Mouse (Mus musculus): ENCODE measurements at regions not wholly inside any gene's neighbourhood (a gene's known extent, or its start where the extent isn't known, plus 50 kb on each side); places are given as distances from the start of the nearest gene placed in this dataset.
A peak's percentile ranks its signal among the peaks of the same experiment; 100 is the strongest.

DNA sequence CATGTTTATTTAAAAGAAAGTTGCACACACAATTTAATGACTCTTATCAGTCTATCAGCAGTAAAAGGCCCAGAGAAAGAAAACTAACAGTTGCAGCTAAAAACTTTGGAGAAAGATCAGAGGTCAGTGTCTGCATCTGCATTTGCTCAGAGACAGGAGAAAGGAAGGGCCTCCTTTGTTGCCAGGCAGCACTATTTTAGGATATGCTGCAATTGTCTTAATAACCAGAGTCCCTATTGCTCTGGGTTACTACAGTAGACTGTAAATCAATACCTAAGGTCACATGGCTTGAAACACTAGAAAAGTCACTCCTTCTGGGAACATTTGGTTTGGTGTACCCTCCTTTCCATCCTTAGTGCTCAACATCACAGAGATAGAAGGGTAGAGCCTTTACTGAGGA is 175.7 kb downstream of the Hdgfl1 start:
- no peak for DNase-seq

DNA sequence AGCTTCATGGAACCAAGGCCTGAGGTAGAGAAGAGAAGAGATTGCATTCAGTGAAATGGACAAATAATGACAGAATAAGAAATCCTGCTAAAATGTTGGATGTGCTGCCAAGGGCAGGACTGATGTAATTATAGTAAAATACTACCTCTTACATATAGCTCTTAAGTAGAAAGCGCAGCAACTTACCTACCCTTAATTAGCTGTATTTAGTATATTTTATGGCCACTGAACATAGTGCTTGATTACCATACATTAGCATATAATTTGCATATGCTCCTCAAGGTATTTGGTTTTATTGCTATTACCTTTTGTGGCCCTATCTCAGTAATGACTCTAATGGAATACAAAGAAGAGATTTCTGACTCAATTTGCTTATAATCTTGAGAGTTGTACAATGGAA is 176.2 kb downstream of the Hdgfl1 start:
- DNase-seq, result no peak

DNA sequence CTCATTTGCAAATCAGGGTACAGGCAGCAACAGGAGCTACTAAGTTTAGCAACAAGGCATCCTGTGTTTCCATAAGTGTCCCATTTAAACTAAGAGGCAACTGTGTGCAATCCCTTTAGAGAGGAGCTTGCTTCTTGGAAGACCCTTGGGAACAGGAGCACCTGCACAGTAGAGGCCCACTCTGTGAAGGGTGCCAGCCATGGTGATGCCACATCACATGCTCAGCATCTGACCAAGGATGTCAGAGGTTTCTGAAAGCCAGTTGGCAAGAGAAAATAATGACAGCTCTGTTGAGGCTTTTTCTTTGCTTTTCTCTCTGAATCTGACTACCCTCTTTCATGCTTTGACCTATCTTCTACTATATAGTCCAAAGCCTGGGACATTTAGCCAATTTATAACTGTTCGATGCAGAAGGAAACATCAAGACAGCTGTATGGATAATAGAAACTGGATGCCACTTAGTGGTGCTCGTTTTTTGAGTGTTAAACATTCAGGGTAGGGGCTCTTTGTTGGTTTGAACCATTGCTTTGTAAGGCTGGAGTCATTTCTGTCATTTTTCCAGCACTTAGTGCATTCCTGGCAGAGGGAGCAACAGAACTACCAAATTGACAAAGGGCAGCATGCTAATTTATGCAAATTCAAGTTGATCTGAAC is 193.9 kb downstream of the Hdgfl1 start:
- DNase-seq, result peak in 1 of 2 experiments; percentile 1

DNA sequence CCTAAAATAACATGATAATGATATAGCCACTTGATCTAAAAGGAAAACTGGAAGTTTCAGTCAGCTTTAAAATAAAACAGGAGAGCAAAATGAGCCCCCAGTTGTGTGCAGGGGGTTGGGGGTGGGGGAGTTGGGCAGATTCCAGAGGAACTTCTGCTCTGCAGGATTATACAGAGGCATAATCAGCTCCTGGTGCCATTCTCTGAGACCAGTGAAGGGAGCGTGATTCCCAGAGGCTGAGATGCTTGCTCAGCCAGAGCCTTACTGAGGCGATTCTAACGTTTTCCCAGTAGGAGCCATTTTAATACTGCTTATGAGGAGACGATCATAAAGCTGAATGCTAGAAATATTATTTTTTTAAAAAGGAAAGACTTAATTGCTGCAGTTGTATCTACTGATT is 200.5 kb downstream of the Hdgfl1 start:
- peak in 1 of 2 experiments; percentile 2 for DNase-seq

DNA sequence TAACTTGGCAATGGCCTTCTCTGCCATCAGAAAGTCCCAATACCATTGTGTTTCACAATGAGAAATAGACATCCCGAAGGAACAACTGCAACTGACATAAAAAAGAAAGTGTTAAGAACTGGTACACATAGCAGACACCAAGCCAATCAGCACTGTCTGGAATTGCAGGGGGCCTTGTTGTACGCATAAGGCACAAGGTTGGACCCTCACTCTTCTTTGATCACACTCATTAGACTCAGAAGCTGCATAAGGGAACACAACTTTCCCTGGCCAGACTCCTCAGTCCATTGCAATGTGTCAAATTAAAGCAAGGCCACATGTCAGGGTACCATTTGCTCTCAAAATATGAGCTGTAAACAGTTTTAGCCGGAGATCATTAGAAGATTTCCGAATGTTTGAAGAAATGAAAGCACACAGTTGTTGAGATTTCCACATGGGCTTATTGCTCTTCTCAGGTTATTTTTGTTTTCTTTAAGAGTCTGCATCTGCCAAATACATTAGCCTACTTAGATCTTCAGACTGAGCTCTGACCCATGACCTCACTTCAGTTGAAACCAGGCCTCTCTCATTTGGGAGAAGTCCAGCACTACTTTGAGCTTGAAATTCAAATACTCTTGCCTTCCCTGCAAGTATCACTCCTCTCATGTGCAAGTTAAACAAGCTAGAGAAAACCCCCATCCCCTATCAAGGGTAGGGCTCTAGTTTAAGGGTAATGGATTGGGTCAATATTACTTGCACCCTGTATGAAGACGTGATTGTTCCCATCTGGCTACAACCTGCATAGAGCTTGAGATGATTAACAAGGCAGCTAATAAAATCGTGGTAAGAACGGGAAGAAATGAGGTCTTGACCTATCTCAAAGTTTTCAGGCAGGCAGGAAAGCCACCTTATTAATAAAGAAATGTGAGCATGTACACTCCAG is 204.8 kb downstream of the Hdgfl1 start:
- DNase-seq, result no peak

DNA sequence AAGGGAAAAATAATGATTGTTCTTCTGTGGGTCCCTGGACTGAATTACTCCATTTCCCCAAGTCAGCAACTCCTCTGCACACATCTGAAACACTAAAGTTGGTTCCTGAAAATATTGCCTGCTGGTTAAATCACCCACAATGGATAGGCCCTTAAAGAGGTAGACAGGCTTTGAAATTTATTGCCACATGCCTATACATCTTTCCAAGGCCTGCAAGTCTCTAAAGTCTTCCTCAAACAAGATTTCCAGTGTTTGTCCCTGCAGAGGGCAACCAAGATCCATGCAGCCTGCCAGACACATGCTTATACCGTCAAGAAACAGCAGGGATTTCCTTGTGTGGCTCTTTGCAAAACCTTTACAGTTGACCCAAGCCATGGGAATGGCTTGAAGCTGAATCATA is 211.6 kb downstream of the Hdgfl1 start:
- peak; percentile 7 to 20 for DNase-seq

DNA sequence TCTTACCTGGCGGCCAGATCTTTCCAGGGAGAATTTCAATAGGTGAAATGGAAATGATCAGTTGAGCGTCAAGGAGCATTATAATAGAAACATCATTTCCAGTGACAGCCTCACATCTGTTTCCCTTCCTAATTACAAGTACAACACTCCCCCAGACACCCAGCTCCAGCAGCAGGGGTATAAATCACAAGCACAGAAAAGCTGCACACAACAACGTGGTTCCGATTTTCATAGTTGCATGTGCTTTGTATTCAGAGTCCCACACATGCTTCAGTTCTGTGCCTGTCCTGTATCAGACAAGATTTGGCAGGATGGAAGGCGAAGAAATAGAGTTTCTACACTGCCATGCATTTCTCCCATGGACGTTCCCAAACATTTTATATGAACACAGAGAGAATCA is 215.7 kb downstream of the Hdgfl1 start:
- DNase-seq, result no peak

DNA sequence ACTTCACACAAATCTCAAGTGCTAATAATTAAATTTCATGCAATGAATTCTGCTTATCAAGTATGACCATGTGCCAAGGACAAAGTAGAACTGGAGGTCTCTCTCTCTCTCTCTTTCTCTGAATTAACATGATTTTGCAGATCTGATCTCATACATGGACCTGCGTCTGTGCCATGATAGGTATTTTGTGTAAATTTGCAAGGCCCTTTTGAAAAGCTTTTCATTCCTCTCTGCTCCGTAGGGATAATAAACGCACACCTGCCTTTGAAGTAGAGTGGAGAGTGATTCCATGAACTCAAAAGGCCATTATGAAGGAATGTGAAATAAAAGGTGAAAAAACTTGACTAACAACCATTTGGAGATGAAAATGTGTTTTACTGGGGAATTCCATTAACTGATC is 217.8 kb downstream of the Hdgfl1 start:
- DNase-seq, result no peak

DNA sequence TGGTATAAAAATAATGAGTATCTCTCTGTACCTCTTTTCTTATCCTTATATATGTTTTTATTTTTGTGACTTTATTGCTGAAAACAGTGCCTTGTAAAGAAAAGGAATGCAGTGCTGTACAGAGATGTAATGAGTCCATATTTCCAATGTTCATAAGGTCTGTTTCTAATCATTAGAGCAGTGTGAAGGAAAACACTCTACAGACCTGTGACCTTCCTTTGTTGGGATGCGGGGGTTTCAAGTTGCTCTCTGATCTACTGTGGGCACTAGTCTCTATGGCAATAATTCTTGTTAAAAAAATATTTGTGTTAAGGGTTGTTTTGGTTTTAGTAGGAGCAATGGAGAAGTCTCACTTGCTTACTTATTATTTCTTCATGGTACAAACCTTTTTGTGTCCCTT is 231.0 kb downstream of the Hdgfl1 start:
- no peak for DNase-seq

DNA sequence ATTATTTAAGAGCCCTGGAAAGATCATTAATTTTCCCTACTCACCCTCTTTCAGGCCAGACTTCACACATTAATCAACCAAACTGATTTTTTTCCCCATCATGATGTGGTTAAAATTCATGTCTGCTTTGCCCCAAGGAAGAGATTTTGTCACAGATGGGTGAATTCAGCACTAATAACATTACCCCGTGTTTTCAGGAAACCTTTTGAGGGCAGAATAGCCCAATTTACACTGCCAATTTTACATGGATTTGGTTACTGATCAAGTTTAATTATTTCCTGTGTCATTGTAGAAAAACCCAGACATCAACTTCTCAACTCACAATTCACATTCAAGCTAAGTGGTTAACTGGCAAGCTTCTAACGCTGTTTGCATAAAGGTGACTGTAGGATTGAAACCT is 233.4 kb downstream of the Hdgfl1 start:
- no peak for DNase-seq

DNA sequence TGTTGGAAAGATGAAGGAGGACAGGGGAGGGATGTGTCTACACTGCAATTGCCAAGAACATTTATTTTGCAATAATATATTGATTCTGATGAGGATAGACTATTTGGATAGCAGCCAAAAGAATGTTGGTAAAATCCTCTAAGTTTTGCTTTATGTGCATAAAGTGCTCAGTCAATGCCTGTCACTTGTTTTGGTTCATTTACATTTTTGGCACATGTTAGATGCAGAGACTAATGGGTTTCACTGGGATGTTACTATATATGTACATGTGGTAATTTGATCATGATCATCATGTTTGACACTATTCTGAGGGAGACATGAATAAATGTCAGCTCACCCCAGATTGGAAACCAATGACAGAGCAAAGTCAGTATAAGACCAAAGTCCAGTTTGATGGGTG is 237.2 kb downstream of the Hdgfl1 start:
- no peak for DNase-seq

DNA sequence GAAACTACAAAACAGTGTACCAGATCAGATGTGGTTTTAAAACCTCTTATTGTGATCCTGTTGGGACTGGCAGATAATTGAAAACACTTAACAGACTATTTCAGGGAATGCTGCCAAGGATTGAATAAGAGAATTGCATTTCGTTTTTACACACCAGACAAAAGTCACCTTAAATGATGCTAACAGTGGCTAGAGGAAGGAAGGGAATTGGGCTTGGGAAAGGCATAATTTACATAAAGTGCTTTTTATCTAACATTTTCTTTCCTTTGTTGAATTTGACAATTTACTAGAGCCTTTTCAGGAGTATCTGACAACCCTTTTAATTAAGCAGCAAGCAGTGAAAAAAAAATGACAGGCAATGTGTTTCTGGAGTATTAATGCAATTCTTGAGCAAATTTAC is 250.9 kb downstream of the Hdgfl1 start:
- DNase-seq, result no peak

DNA sequence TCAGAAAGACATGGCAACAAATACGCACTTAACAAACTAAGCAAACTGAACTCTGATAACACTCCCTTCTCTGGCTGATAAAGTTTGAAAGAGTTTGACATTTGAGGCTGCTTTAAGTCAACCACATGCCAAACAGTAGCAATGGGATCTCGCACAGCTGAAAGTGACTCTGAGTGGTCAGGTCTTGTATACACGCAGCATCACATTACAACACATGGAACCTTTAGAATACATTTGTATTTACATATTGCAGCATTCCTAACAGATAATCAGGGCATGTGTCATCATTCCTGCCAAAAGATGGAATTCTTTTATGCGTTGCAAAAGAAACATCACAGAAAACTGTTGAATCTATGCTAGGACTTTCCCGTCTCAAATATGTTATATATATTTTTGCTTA is 251.5 kb downstream of the Hdgfl1 start:
- DNase-seq, result no peak

DNA sequence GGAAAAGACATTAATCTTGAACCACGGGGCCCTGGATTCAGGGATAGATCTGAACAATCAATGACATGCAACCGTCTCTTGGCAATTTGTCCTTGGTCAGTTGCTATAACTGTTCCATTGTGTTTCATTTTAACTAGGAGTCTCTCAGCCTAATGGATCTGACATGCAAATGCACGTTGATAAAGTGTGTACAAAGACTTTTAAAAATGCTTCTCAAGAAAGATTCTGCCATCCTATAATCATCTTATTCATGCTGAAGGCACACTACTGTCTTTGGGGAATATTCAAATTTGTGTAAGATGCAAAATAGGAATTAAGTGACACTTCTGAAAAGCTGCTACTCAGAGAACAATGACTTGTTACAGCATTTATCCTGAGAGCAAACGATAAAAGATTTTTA is 252.3 kb downstream of the Hdgfl1 start:
- DNase-seq, result no peak

DNA sequence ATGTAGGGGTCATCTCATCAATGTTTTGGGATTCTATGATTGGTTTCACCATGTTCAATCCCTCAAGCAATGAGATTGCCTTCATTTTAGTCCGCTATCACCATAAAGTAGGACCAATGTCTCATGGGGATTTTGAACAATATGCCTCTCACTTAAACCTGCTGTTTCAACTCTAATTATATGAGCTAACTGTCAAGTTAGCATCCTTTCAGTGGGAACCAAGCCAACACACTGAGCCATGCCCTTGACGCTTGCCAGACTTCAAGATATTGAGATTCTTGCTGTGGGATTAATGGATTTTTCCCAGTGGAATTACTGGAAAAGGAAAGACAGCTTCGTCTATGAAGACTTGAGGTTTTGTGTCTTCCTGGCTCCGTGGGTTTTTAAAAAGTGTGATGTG is 259.5 kb downstream of the Hdgfl1 start:
- peak; percentile 12 to 18 for DNase-seq

DNA sequence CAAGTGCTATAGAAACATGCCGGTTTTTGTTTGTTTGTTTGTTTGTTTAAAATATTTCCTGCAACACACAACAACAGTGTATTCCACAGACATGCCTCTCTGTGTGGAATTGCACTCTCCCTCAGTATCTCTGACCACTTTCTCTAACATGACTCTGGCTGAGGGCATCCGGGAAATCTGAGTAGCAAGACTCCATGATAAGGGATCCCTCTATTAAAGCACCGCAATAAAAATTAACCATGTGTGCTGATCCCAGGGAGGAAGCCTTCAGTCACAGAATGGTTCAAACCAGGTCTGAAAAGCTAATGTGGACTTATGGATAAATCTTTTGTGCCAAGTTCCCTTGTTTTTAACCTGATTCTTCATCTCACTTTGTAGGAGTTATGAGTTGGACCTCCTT is 260.1 kb downstream of the Hdgfl1 start:
- DNase-seq, result no peak

DNA sequence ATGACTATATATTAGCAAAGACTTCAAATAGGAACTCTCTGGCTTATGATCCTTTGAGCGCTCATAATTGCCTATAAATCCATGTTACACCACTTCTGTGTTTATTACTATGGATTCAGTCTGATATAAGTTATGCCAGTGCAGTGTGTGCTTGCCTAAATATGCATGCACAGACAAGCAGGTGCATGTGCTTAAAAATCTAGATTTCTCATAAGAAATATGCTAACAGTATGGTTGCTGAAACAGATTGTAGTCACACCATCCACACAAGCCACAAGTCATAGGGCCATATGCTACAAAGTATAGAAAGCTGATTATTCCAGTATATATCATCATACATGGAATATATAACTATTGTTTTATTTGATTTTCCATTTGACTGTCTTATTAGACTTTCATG is 266.2 kb downstream of the Hdgfl1 start:
- no peak for DNase-seq

DNA sequence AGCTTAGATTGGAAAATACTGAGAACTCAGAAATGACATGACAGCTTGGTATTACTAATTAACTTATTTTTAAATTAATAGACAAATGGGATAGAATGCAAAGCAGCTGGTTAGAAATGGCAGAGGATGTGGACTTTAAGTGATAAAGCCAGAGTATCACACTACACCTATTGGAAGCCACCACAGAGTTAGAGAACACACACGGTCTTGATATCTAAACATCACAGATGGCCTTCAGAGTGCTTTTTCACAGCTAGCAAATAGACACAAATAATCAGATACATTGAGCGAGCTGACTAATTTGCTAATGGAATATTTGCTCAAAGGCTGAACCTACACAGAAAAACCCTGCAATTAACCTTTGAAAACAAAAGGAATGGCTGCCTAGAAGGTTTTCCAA is 272.9 kb downstream of the Hdgfl1 start:
- no peak for DNase-seq

DNA sequence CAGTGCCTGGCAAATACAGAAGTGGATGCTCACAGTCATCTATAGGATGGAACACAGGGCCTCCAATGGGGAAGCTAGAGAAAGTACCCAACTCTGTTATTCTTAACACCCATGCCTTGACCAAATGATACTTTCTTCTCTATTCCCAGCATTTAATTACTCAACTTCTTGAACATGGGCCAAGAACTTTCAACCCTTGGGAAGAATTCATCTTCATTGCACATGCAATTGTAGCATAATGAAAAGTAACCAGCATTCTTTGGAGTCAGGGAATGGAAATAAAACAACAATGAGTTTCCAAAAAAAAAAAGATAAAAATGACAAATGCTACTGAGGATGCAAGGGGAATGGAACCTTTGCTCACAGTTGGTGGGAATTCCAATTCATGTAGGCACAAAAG is 274.1 kb downstream of the Hdgfl1 start:
- no peak for DNase-seq

DNA sequence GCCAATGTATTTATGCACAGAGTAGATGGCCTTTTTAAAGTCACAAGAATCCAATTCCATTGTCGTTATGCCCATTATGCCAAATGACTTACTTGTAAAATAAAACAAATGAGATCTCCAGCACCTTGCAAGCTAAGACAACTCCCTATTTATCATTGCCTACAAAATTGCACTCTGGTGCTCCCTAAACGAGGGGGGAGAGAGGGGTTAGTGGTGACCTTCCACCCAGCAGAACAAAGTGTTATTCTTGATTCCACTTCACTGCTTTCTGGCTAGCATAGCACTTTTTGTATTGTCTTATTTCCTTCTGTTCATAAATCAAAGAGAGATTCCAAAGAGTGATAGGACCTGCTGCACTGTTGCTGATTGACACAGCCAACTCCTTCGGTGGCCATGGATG is 300.6 kb downstream of the Hdgfl1 start:
- DNase-seq, result no peak

DNA sequence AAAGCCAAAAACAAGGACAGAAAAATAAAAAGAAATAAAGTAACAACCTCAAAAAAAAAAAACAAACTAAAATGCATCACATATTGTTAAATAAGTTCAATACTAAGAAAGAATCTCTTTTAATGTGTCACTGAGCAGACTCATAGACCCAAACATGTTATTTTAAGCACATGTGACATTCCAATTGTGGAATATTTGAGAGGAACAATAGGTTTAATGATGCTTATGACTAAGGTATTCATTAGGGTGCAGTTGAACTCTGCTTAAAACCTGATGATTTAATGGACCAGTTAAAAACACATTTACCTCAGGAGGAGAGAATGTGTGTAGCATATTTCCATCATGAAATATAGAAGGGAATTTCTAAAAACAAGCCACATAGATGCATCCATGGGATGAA is 302.4 kb downstream of the Hdgfl1 start:
- no peak for DNase-seq

DNA sequence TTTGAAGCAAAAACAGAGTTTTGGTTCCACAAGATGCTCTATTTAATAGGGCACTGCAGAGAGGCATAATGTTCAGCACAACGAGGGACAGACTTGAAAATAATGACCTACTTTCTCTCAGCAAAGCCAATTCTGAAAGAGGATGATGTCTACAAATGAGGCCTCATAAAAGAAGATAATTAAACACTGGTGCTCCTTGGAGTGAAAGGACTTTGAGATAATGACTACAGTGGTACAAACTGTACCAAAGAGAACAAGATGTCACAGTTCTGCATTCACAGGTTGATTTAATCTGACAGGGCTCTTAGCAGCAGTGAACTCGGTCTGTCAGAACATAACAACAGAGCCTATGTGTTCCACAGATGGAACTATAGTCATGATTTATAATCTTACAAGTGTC is 305.4 kb downstream of the Hdgfl1 start:
- no peak for DNase-seq

DNA sequence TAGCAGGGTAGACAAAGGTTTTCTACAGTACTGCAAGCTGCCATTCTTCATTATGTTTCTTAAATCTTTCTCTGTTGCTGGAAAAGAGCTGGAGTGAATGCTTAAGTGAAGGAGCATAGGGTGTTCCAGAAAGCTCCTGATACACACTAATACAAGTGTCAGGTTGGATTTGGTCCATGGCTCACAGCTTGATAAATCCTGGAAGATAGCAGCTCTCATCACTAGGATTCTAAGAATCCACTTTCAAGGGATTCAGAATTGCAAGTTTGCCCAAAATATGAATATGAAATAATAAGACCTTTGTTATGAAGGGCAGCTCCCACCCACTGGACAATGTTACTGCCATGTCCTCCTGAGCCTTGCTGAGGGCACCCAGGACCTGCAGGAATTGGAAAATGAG is 305.9 kb downstream of the Hdgfl1 start:
- peak; percentile 32 to 42 for DNase-seq

DNA sequence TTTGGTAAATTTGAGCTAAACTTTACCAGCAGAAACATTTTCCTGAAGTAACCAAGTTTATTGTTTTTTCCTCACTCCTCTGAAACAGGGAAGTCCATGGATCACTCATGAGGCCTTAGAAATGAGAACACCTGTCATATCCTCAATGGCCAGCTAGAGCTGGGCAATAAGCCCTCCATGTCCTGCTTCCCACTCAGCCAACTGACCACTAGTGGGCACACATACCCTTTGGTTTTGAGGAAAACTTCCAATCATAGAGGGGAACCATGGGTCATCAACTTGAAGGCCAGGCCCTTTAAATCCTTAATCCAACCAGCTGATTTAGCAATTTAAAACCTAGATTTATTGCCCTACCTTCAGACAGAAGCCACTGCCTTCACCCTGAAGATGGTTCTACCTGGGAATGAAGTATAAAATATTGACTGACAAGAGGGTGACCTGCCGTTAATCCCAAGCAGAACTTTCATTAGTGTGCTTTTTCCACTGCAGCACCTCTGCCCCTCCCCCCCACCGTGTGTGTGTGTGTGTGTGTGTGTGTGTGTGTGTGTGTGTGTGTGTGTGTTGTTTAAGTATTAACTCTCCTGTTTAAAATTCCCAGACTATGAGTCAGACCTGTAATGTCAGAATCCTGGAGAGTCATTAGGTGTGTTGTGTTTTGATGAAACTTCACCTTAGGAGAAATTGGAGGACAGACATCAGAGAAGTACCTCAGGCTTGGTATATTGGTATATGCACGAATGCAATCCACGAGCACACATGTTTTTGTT is 312.3 kb downstream of the Hdgfl1 start:
- peak; percentile 10 to 17 for DNase-seq

Measured in cerebellum, postnatal 14 days (tissue).